Mouse (Mus musculus) liver, adult 2 months (tissue): ENCODE results near the gene Hsd17b1.

Experiments
- CTCF ChIP-seq: fragments of 200-500 bp; IDR thresholded peaks from 2 replicates; pipeline ENCODE4 v1.5.1; 2011; ENCODE audit warnings: low read depth, low read length, control low read depth
- POLR2A ChIP-seq: fragments of 200-500 bp; IDR thresholded peaks from 2 replicates; pipeline ENCODE4 v1.6.1; 2011; ENCODE audit warnings: low read length, control low read depth; ENCODE audit not compliant: insufficient read depth; ENCODE audit errors: extremely low read depth

GRCm38 (mm10) chr11:101111178-101111577 is 33.0 kb downstream of the Hsd17b1 start:
- no peak for TF ChIP-seq POLR2A
- TF ChIP-seq CTCF, result no peak
